Mouse (Mus musculus) kidney, postnatal 0 days (tissue): ENCODE results near the gene Abl1. TPM values are rescaled to one million over a fixed set of nuclear protein-coding genes. Genes with fewer than 3 reads are reported as not detected.

Source experiments
- ATAC-seq: fragments of 200-750 bp; cut with Nextera tagmentation; replicated peaks from 2 replicates; pipeline ENCODE4 v1.8.0; 2017; ENCODE audit warnings: low read depth, moderate number of reproducible peaks, moderate TSS enrichment, moderate library complexity; ENCODE audit not compliant: low FRiP score
- DNase-seq: peaks from one replicate; pipeline ENCODE4 v3.0.0-alpha.2; 2016; ENCODE audit warnings: low spot score
- H3K27ac ChIP-seq: fragments of 300-500 bp; sonication (generic); 2 replicates; pipeline ENCODE4 v1.5.1; 2014; ENCODE audit warnings: mild to moderate bottlenecking
- H3K27me3 ChIP-seq: fragments of 300-500 bp; sonication (generic); 2 replicates; pipeline ENCODE4 v1.6.1; 2014; ENCODE audit warnings: low read length, mixed read lengths; ENCODE audit not compliant: insufficient read depth
- H3K36me3 ChIP-seq: fragments of 300-500 bp; sonication (generic); 2 replicates; pipeline ENCODE4 v1.6.1; 2014; ENCODE audit warnings: low read length, mixed read lengths; ENCODE audit not compliant: insufficient read depth
- H3K4me1 ChIP-seq: fragments of 300-500 bp; sonication (generic); replicated peaks from 2 replicates; pipeline ENCODE4 v1.6.1; 2014; ENCODE audit warnings: antibody characterized with exemption, low read length, mixed read lengths; ENCODE audit not compliant: insufficient read depth
- H3K4me2 ChIP-seq: fragments of 300-500 bp; sonication (generic); 2 replicates; pipeline ENCODE4 v1.6.1; 2014; ENCODE audit warnings: mild to moderate bottlenecking, low read length, moderate library complexity, mixed read lengths
- H3K4me3 ChIP-seq: fragments of 300-500 bp; sonication (generic); replicated peaks from 2 replicates; pipeline ENCODE4 v1.5.1; 2014; ENCODE audit warnings: low read depth, low read length
- H3K9ac ChIP-seq: fragments of 300-500 bp; sonication (generic); 2 replicates; pipeline ENCODE4 v1.6.1; 2014; ENCODE audit warnings: low read depth, low read length
- H3K9me3 ChIP-seq: fragments of 300-500 bp; sonication (generic); replicated peaks from 2 replicates; pipeline ENCODE4 v1.6.1; 2016; ENCODE audit warnings: low read length, inconsistent platforms, mixed read lengths
- CTCF ChIP-seq: IDR thresholded peaks from 2 replicates; pipeline ENCODE4 v1.5.1; 2016; ENCODE audit warnings: antibody characterized with exemption, low read depth, mild to moderate bottlenecking, moderate library complexity
- WGBS: fragments of 180-500 bp; shearing (Covaris S2); extraction: QIAGEN DNeasy Blood & Tissue Kit; methylation state at CpG from one replicate; pipeline ENCODE4 v1.1.7; 2014; 5-methylcytosine and 5-hydroxymethylcytosine counted together
- polyA plus RNA-seq: library from polyadenylated mRNA; unstranded; fragments of >200 nt; fragmentation: Nextera tagmentation; extraction: Ambion mirVana; gene quantifications from 2 replicates; pipeline ENCODE4 v1.2.1, GENCODE M21; 2015

The Abl1 gene
- polyA plus RNA-seq, 1 experiment from 2014 or later, result 24.1 TPM

DNA sequence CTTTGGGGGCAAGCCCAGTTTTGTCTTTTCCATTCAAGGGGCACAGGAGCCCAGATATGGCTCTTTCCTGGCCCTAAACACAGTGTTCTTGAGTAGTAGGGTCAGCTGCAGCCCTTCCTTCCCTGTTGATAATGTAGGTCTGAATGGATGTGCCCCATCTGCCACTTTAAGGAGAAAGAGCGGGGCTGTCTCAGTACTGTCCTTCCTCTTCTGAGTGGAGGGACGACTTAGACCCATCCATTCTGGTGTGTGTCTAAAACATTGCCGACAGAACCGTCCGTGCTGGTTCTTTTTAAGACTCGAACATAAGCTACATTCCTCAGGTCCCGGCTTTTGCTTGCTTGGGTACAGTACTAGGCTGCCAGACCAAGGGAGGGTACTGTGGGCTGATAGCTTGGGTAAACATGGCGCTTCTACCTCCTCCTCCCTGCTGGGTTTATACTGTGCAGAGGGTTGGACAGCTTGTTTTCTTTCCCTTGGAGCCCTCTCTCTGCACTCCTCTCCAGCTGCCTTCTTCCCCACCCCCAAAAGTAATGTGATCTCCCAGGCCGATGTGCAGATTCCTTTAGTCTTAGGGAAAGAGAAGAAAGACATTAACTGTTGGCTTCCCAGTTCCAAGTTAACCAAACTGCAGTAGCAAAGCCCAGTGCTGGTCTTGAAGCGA, 61.0 kb downstream of the Abl1 start:
- Histone ChIP-seq H3K9me3 (no peaks in the 10 kb centered on the region), H3K4me2 (peak overlapping the region; percentile 34), H3K4me3 (no peak overlapping the region), H3K4me1 (peaks cover 27% of the 10 kb centered on the region), H3K27me3 (no peaks in the 10 kb centered on the region), H3K36me3 (no peaks in the 10 kb centered on the region), H3K27ac (peak overlapping the region; percentile 82), H3K9ac (0 out of 2 replicates have a peak overlapping the region, but pooled peaks have one; percentile 20)
- ATAC-seq (peak; percentile 92), DNase-seq (peak; percentile 98)
- 12% methylated on average over 10 of the region's 10 CpGs for WGBS
- TF ChIP-seq CTCF, result no peak

GRCm38 (mm10) chr2:31750133-31750532, 62.0 kb downstream of the Abl1 start:
- H3K9ac ChIP-seq, result no peak overlapping the region
- H3K9me3 ChIP-seq, result no peaks in the 10 kb centered on the region
- no peak overlapping the region for H3K4me2 ChIP-seq
- DNase-seq, result no peak
- ATAC-seq, result no peak
- no peaks in the 10 kb centered on the region for H3K36me3 ChIP-seq
- H3K27ac ChIP-seq, result peak overlapping the region; percentile 82; the same call in 1 of the 2 replicates
- H3K27me3 ChIP-seq, result no peaks in the 10 kb centered on the region
- H3K4me3 ChIP-seq, result no peak overlapping the region
- TF ChIP-seq CTCF, result no peak
- 81% methylated on average over 5 of the region's 5 CpGs for WGBS
- H3K4me1 ChIP-seq, result peaks cover 21% of the 10 kb centered on the region

- H3K4me1 ChIP-seq, result peaks cover 14% of the 10 kb centered on the region
- ATAC-seq, result no peak
- H3K27ac ChIP-seq, result peak overlapping the region; percentile 54
- H3K9me3 ChIP-seq, result no peaks in the 10 kb centered on the region
- H3K36me3 ChIP-seq, result no peaks in the 10 kb centered on the region
- H3K4me3 ChIP-seq, result no peak overlapping the region
- H3K9ac ChIP-seq, result no peak overlapping the region
- DNase-seq, result no peak
- TF ChIP-seq CTCF, result no peak
- no peaks in the 10 kb centered on the region for H3K27me3 ChIP-seq
- H3K4me2 ChIP-seq, result no peak overlapping the region
These were observed 69.3 kb downstream of the Abl1 start for GRCm38 (mm10) chr2:31757472-31757871.

- H3K4me2 ChIP-seq, result peak overlapping the region; percentile 79
- H3K9ac ChIP-seq, result no peak overlapping the region
- TF ChIP-seq CTCF, result no peak
- no peaks in the 10 kb centered on the region for H3K9me3 ChIP-seq
- no peaks in the 10 kb centered on the region for H3K36me3 ChIP-seq
- WGBS, result 92% methylated on average over 5 of the region's 5 CpGs
- peaks cover 23% of the 10 kb centered on the region for H3K4me1 ChIP-seq
- H3K27ac ChIP-seq, result no peak overlapping the region
- ATAC-seq, result no peak
- H3K4me3 ChIP-seq, result no peak overlapping the region; the same call in 1 of the 2 replicates
- no peaks in the 10 kb centered on the region for H3K27me3 ChIP-seq
- no peak for DNase-seq
These were observed 70.8 kb downstream of the Abl1 start for GRCm38 (mm10) chr2:31758966-31759365.

GRCm38 (mm10) chr2:31759751-31760460, 71.7 kb downstream of the Abl1 start:
- no peak for TF ChIP-seq CTCF
- ATAC-seq (peak; percentile 89), DNase-seq (peak; percentile 92)
- 1% methylated on average over 40 of the region's 42 CpGs for WGBS
- peak overlapping the region; percentile 93 for H3K27ac ChIP-seq
- peak overlapping the region; percentile 71 for H3K4me3 ChIP-seq
- H3K36me3 ChIP-seq, result no peaks in the 10 kb centered on the region
- no peaks in the 10 kb centered on the region for H3K9me3 ChIP-seq
- peaks cover 23% of the 10 kb centered on the region for H3K4me1 ChIP-seq
- peak overlapping the region; percentile 79 for H3K4me2 ChIP-seq
- peak overlapping the region; percentile 95 for H3K9ac ChIP-seq
- H3K27me3 ChIP-seq, result no peaks in the 10 kb centered on the region

DNA sequence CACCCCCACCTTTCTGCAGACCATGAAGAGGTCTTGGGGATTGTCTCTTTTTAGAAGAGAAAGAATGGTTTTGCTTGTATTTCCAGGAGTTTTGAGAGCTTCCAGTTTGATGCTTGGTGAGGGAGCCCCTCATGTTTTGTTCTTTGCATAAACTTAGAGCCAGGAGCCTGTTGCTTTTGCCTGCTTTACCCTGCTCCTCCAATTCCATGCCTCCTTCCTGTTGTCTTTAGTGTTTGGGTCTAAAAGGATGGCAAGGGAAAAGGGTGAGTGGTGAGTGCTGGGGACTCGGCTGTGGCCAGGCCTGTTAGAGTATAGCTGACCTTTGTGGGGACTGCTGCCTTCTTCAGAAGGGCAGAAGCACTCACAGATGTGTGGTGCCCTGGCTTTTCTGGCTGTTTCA, 72.3 kb downstream of the Abl1 start:
- no peaks in the 10 kb centered on the region for H3K9me3 ChIP-seq
- no peak for TF ChIP-seq CTCF
- WGBS, result 0% methylated on average over 1 of the region's 1 CpGs
- H3K4me1 ChIP-seq, result peaks cover 26% of the 10 kb centered on the region
- DNase-seq, result no peak
- peak overlapping the region; percentile 79 for H3K4me2 ChIP-seq
- ATAC-seq, result no peak
- no peaks in the 10 kb centered on the region for H3K27me3 ChIP-seq
- peak overlapping the region; percentile 95 for H3K9ac ChIP-seq
- H3K36me3 ChIP-seq, result no peaks in the 10 kb centered on the region
- peak overlapping the region; percentile 93 for H3K27ac ChIP-seq
- H3K4me3 ChIP-seq, result peak overlapping the region; percentile 71
